Mouse (Mus musculus) c-Kit-positive CD71-positive TER-119-positive erythroid progenitor cells, embryonic 14.5 days (primary cell): ENCODE measurements around the gene Upf2.
"Not testable (repeated sequence)": the region's sequence is repeated elsewhere in the genome, so short reads cannot be mapped to it uniquely, and the experiment has no call there.

ENCODE experiments used
- DNase-seq: peaks from one replicate; pipeline ENCODE4 v3.0.0-alpha.2; 2013; ENCODE audit warnings: low spot score

Gene Upf2

GRCm38 (mm10) chr2:6071598-6072440 is 120.5 kb downstream of the Upf2 start:
- DNase-seq, result no peak

GRCm38 (mm10) chr2:6072685-6073260 is 121.5 kb downstream of the Upf2 start:
- DNase-seq, result no peak

- DNase-seq, result no peak
Observed at GRCm38 (mm10) chr2:6074891-6075529, 123.7 kb downstream of the Upf2 start.

- no peak for DNase-seq
Observed at GRCm38 (mm10) chr2:6075530-6075896, 124.2 kb downstream of the Upf2 start.

- no peak for DNase-seq
Observed at GRCm38 (mm10) chr2:6080037-6080436, 128.8 kb downstream of the Upf2 start.

GRCm38 (mm10) chr2:6081108-6081507 is 129.8 kb downstream of the Upf2 start:
- no peak for DNase-seq

- DNase-seq, result no peak
Observed at GRCm38 (mm10) chr2:6082615-6083014, 131.3 kb downstream of the Upf2 start.

- no peak for DNase-seq
Observed at GRCm38 (mm10) chr2:6083696-6084095, 132.4 kb downstream of the Upf2 start.

GRCm38 (mm10) chr2:6085622-6086530 is 134.6 kb downstream of the Upf2 start:
- DNase-seq, result no peak

GRCm38 (mm10) chr2:6087151-6087550 is 135.9 kb downstream of the Upf2 start:
- DNase-seq, result no peak

- not testable (repeated sequence) for DNase-seq
Observed at GRCm38 (mm10) chr2:6089941-6090340, 138.7 kb downstream of the Upf2 start.

GRCm38 (mm10) chr2:6097113-6097716 is 145.9 kb downstream of the Upf2 start:
- no peak for DNase-seq

- DNase-seq, result no peak
Observed at GRCm38 (mm10) chr2:6098924-6099323, 147.7 kb downstream of the Upf2 start.

- no peak for DNase-seq
Observed at GRCm38 (mm10) chr2:6099443-6099842, 148.2 kb downstream of the Upf2 start.

- no peak for DNase-seq
Observed at GRCm38 (mm10) chr2:6100027-6100749, 148.9 kb downstream of the Upf2 start.

GRCm38 (mm10) chr2:6100755-6101154 is 149.5 kb downstream of the Upf2 start:
- no peak for DNase-seq

GRCm38 (mm10) chr2:6105437-6105836 is 154.2 kb downstream of the Upf2 start:
- no peak for DNase-seq
